Mouse (Mus musculus) G1E-ER4 (cell line): Measurements from ENCODE around the gene Sla2. TPM values are rescaled to one million over a fixed set of nuclear protein-coding genes. Genes with fewer than 3 reads are reported as not detected.
A peak's percentile ranks its signal among the peaks of the same experiment; 100 is the strongest.

Source experiments
- GATA1 ChIP-seq: IDR thresholded peaks from one replicate; pipeline ENCODE4 v1.8.0; 2012; ENCODE audit warnings: low read length, inconsistent platforms
- polyA plus RNA-seq: library from polyadenylated mRNA; stranded (reverse); fragments of >175 nt; gene quantifications from 2 replicates; pipeline ENCODE4 v1.2.3, GENCODE M21; 2012

The Sla2 gene
- polyA plus RNA-seq, result 0.09 and 0.14 TPM in 2 replicates

GRCm38 (mm10) chr2:156887017-156887416, at the start of gene Sla2:
TSS of gene Sla2 (minus strand) at chr2:156887192.
- no peak for TF ChIP-seq GATA1

- TF ChIP-seq GATA1, result no peak
Measured at GRCm38 (mm10) chr2:156935005-156935404, 48.0 kb upstream of the Sla2 start.

GRCm38 (mm10) chr2:156933426-156933825, 46.4 kb upstream of the Sla2 start:
- TF ChIP-seq GATA1, result no peak

GRCm38 (mm10) chr2:156931421-156931820, 44.4 kb upstream of the Sla2 start:
- TF ChIP-seq GATA1, result no peak

GRCm38 (mm10) chr2:156930549-156930948, 43.6 kb upstream of the Sla2 start:
- TF ChIP-seq GATA1, result no peak

- no peak for TF ChIP-seq GATA1
Measured at GRCm38 (mm10) chr2:156929519-156930120, 42.6 kb upstream of the Sla2 start.

GRCm38 (mm10) chr2:156928606-156929005, 41.6 kb upstream of the Sla2 start:
- no peak for TF ChIP-seq GATA1

GRCm38 (mm10) chr2:156927663-156928062, 40.7 kb upstream of the Sla2 start:
- TF ChIP-seq GATA1, result no peak

- peak; percentile 44 for TF ChIP-seq GATA1
Measured at GRCm38 (mm10) chr2:156924210-156924898, 37.4 kb upstream of the Sla2 start.

- no peak for TF ChIP-seq GATA1
Measured at GRCm38 (mm10) chr2:156923057-156923456, 36.1 kb upstream of the Sla2 start.

GRCm38 (mm10) chr2:156919796-156920195, 32.8 kb upstream of the Sla2 start:
- TF ChIP-seq GATA1, result no peak

GRCm38 (mm10) chr2:156918562-156918961, 31.6 kb upstream of the Sla2 start:
- TF ChIP-seq GATA1, result no peak

- no peak for TF ChIP-seq GATA1
Measured at GRCm38 (mm10) chr2:156916419-156917125, 29.6 kb upstream of the Sla2 start.

GRCm38 (mm10) chr2:156915559-156915958, 28.6 kb upstream of the Sla2 start:
- no peak for TF ChIP-seq GATA1

- no peak for TF ChIP-seq GATA1
Measured at GRCm38 (mm10) chr2:156913191-156913590, 26.2 kb upstream of the Sla2 start.

GRCm38 (mm10) chr2:156904976-156905717, 18.2 kb upstream of the Sla2 start:
- TF ChIP-seq GATA1, result no peak

GRCm38 (mm10) chr2:156903367-156903766, 16.4 kb upstream of the Sla2 start:
- TF ChIP-seq GATA1, result no peak
